Mouse (Mus musculus) CD8-positive naive resting alpha-beta T cell, adult 57 days (primary cell): ENCODE data around the gene Ubxn1. TPM values are rescaled to one million over a fixed set of nuclear protein-coding genes. Genes with fewer than 3 reads are reported as not detected.

Experiments used
- total RNA-seq: library from RNA; stranded (reverse); gene quantifications from one replicate; pipeline ENCODE4 v1.2.4, GENCODE M21; 2023

Gene Ubxn1
- 113 TPM for total RNA-seq

GRCm38 (mm10) chr19:8871267-8872186 lies at the start of gene Ubxn1:
Gene Ubxn1 (plus strand): TSS chr19:8871496.

GRCm38 (mm10) chr19:8829660-8830059 lies 41.6 kb upstream of the Ubxn1 start, which contains the start of gene AC129217.1:
Gene AC129217.1 (plus strand): TSS chr19:8829773.

GRCm38 (mm10) chr19:8837251-8837791 lies 34.0 kb upstream of the Ubxn1 start, which contains the start of gene Bscl2:
Gene Bscl2 (plus strand): TSS chr19:8837467.

GRCm38 (mm10) chr19:8839103-8839907 lies 32.0 kb upstream of the Ubxn1 start, which contains the start of gene Gng3:
Gene Gng3 (minus strand): TSS chr19:8839194.

GRCm38 (mm10) chr19:8850402-8850901 lies 20.8 kb upstream of the Ubxn1 start, which contains the start of gene Lrrn4cl:
Gene Lrrn4cl (plus strand): TSS chr19:8850768.

GRCm38 (mm10) chr19:8880311-8881033 lies 9.2 kb downstream of the Ubxn1 start, which contains the start of gene Uqcc3:
Gene Uqcc3 (minus strand): TSS chr19:8880923.

GRCm38 (mm10) chr19:8883616-8884015 lies 12.3 kb downstream of the Ubxn1 start, which contains the start of the genes Lbhd1 and Gm49403:
Gene Lbhd1 (plus strand): TSS chr19:8883732.
Gene Gm49403 (plus strand): TSS chr19:8883930.

GRCm38 (mm10) chr19:8888511-8889385 lies 17.5 kb downstream of the Ubxn1 start, which contains the start of the genes 1810009A15Rik and Gm49416:
Gene 1810009A15Rik (plus strand): TSS chr19:8888853.
Gene Gm49416 (plus strand): TSS chr19:8888926.

GRCm38 (mm10) chr19:8892829-8893766 lies 21.8 kb downstream of the Ubxn1 start, which contains the start of gene Ints5:
Gene Ints5 (plus strand): TSS chr19:8893005.

GRCm38 (mm10) chr19:8897865-8898495 lies 26.7 kb downstream of the Ubxn1 start, which contains the start of gene Ganab:
Gene Ganab (plus strand): TSS chr19:8898071.

GRCm38 (mm10) chr19:8920073-8920736 lies 48.9 kb downstream of the Ubxn1 start, which contains the start of gene B3gat3:
Gene B3gat3 (plus strand): TSS chr19:8920374.

Other genes with a start within 250 kb of the Ubxn1 start
- gene Chrm1, start 207.7 kb upstream of the Ubxn1 start, total RNA-seq = not detected
- gene Slc3a2, start 148.1 kb upstream of the Ubxn1 start, total RNA-seq = 222 TPM
- 116 TPM for gene Wdr74, start 135.7 kb upstream of the Ubxn1 start, total RNA-seq
- gene 1700092M07Rik, start 130.8 kb upstream of the Ubxn1 start, total RNA-seq = 10.2 TPM
- gene Stx5a, start 130.1 kb upstream of the Ubxn1 start, total RNA-seq = 221 TPM
- gene Nxf1, start 114.4 kb upstream of the Ubxn1 start, total RNA-seq = 393 TPM
- gene Tmem223, start 100.5 kb upstream of the Ubxn1 start, total RNA-seq = 39.0 TPM
- gene Tmem179b, start 97.0 kb upstream of the Ubxn1 start, total RNA-seq = 75.2 TPM
- gene Taf6l, start 85.1 kb upstream of the Ubxn1 start, total RNA-seq = 10.3 TPM
- 59.8 TPM for gene Polr2g, start 72.9 kb upstream of the Ubxn1 start, total RNA-seq
- gene Zbtb3, start 68.9 kb upstream of the Ubxn1 start, total RNA-seq = 0.58 TPM
- gene Ttc9c, start 52.2 kb upstream of the Ubxn1 start, total RNA-seq = 22.9 TPM
- gene Hnrnpul2, start 51.5 kb upstream of the Ubxn1 start, total RNA-seq = 99.6 TPM
- gene AC129217.1, start 41.7 kb upstream of the Ubxn1 start, total RNA-seq = 16.8 TPM
- gene Bscl2, start 34.0 kb upstream of the Ubxn1 start, total RNA-seq = 41.8 TPM
- not detected for gene Gng3, start 32.3 kb upstream of the Ubxn1 start, total RNA-seq
- gene Lrrn4cl, start 20.7 kb upstream of the Ubxn1 start, total RNA-seq = 0.61 TPM
- gene Uqcc3, start 9.4 kb downstream of the Ubxn1 start, total RNA-seq = 31.5 TPM
- gene Lbhd1, start 12.2 kb downstream of the Ubxn1 start, total RNA-seq = 9.4 TPM
- gene Gm49403, start 12.4 kb downstream of the Ubxn1 start, total RNA-seq = not detected
- 33.6 TPM for gene 1810009A15Rik, start 17.4 kb downstream of the Ubxn1 start, total RNA-seq
- 7.6 TPM for gene Gm49416, start 17.4 kb downstream of the Ubxn1 start, total RNA-seq
- 21.6 TPM for gene Ints5, start 21.5 kb downstream of the Ubxn1 start, total RNA-seq
- gene Ganab, start 26.6 kb downstream of the Ubxn1 start, total RNA-seq = 152 TPM
- 60.9 TPM for gene B3gat3, start 48.9 kb downstream of the Ubxn1 start, total RNA-seq
- 6.9 TPM for gene Rom1, start 57.9 kb downstream of the Ubxn1 start, total RNA-seq
- 86.8 TPM for gene Eml3, start 58.1 kb downstream of the Ubxn1 start, total RNA-seq
- gene Mta2, start 70.4 kb downstream of the Ubxn1 start, total RNA-seq = 164 TPM
- 42.6 TPM for gene Tut1, start 82.4 kb downstream of the Ubxn1 start, total RNA-seq
- 614 TPM for gene Eef1g, start 95.5 kb downstream of the Ubxn1 start, total RNA-seq
- gene Ahnak, start 117.8 kb downstream of the Ubxn1 start, total RNA-seq = 120 TPM
- gene Scgb1a1, start 216.5 kb downstream of the Ubxn1 start, total RNA-seq = not detected